Mouse (Mus musculus): ENCODE measurements around the gene Hoxd11.
A peak's percentile ranks its signal among the peaks of the same experiment; 100 is the strongest.

Hoxd11 gene

GRCm38 (mm10) chr2:74709465-74710419 lies 30.4 kb downstream of the Hoxd11 start:
- peak in 1 of 2 experiments; percentile 35 for DNase-seq

GRCm38 (mm10) chr2:74710929-74711543 lies 31.7 kb downstream of the Hoxd11 start:
- peak in 1 of 2 experiments; percentile 68 for DNase-seq

- DNase-seq: peak; percentile 80 to 88
Measured at GRCm38 (mm10) chr2:74711721-74712621, 32.6 kb downstream of the Hoxd11 start, which contains the start of the genes Hoxd3 and Hoxd4. Gene Hoxd3, plus strand, starts transcription at chr2:74711927. Gene Hoxd4, plus strand, starts transcription at chr2:74711929.

GRCm38 (mm10) chr2:74713239-74714150 lies 34.1 kb downstream of the Hoxd11 start:
- DNase-seq: peak in 1 of 2 experiments; percentile 50

GRCm38 (mm10) chr2:74714156-74714789 lies 34.9 kb downstream of the Hoxd11 start:
- peak in 1 of 2 experiments; percentile 58 for DNase-seq

- peak; percentile 71 to 79 for DNase-seq
Measured at GRCm38 (mm10) chr2:74714881-74715280, 35.5 kb downstream of the Hoxd11 start.

GRCm38 (mm10) chr2:74715504-74716241 lies 36.3 kb downstream of the Hoxd11 start:
- peak; percentile 98 to 99 for DNase-seq

- DNase-seq: no peak
Measured at GRCm38 (mm10) chr2:74720384-74720783, 41.0 kb downstream of the Hoxd11 start.

GRCm38 (mm10) chr2:74720955-74721491 lies 41.7 kb downstream of the Hoxd11 start:
- peak in 1 of 2 experiments; percentile 39 for DNase-seq

- DNase-seq: peak; percentile 56 to 68
Measured at GRCm38 (mm10) chr2:74721882-74722281, 42.5 kb downstream of the Hoxd11 start.

- peak in 1 of 2 experiments; percentile 19 for DNase-seq
Measured at GRCm38 (mm10) chr2:74722949-74723348, 43.6 kb downstream of the Hoxd11 start.

- DNase-seq: peak; percentile 72 to 77
Measured at GRCm38 (mm10) chr2:74724244-74725015, 45.1 kb downstream of the Hoxd11 start.

GRCm38 (mm10) chr2:74725171-74725570 lies 45.8 kb downstream of the Hoxd11 start:
- peak in 1 of 2 experiments; percentile 27 for DNase-seq

GRCm38 (mm10) chr2:74726551-74726950 lies 47.2 kb downstream of the Hoxd11 start, which contains the start of gene Gm28230:
Gene Gm28230, plus strand, starts transcription at chr2:74726728.
- DNase-seq: peak; percentile 24 to 25

- DNase-seq: peak; percentile 30 to 55
Measured at GRCm38 (mm10) chr2:74726973-74727639, 47.7 kb downstream of the Hoxd11 start.

GRCm38 (mm10) chr2:74727640-74728302 lies 48.4 kb downstream of the Hoxd11 start:
- DNase-seq: peak; percentile 60 to 72

- DNase-seq: peak in 1 of 2 experiments; percentile 11
Measured at GRCm38 (mm10) chr2:74728303-74728680, 48.9 kb downstream of the Hoxd11 start.

- no peak for DNase-seq
Measured at GRCm38 (mm10) chr2:74730331-74730730, 51.0 kb downstream of the Hoxd11 start.

Measured in kidney, postnatal 4 days (tissue).